Mouse (Mus musculus): Measurements from ENCODE around the gene Agtpbp1.

DNA sequence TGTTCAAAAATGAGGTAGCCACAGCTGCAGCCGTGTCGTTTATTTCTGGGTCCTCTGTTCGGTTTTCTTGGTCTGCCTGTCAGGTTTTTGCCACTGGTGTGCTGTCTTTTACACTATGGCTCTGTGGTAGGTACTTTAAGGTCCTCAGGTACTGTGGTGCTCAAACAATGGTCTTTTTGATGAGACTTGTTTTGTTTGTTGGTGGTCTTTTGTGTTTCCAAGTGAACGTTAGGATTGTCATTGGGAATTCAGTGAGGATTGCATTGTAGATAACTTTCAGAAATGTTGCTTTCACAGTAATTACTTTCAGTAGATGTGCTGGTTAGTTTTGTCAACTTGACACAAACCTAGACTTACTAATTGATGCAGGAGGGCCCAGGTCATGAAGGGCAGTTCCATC is 4.6 kb upstream of the Agtpbp1 start:
- TF ChIP-seq CTCF (IDR thresholded peaks at IDR 0.05; ENCODE audit: control insufficient read depth, insufficient read depth, insufficient read length) (no peak), MAX (IDR thresholded peaks at IDR 0.05) (no peak), MYOG (IDR thresholded peaks at IDR 0.05; ENCODE audit: control insufficient read depth, extremely low read depth, insufficient read length) (no peak)
